Comparison of ENCODE assay signal across 8 mouse cellular contexts in genomic region chr11:83297816-83298215, GRCm38 (mm10). TPM values are rescaled to one million over a fixed set of nuclear protein-coding genes. Genes with fewer than 3 reads are reported as not detected.
DNase-seq lines count a peak whose midpoint lies in the region; ATAC-seq and TF ChIP-seq lines count a peak whose summit lies in the region.

No protein-coding gene starts in this region.

- H3K9ac ChIP-seq in lung, postnatal 0 days (replicated peaks; ENCODE audit: low read depth): no peak overlapping the region
- peak overlapping the region; percentile 81; the same call in 1 of the 2 replicates for H3K9ac ChIP-seq in forebrain, embryonic 14.5 days (ENCODE audit: low read length)
- peak overlapping the region; percentile 86 for H3K9ac ChIP-seq in liver, embryonic 11.5 days (ENCODE audit: low read depth, low read length)

- TF ChIP-seq CTCF in lung, postnatal 0 days (IDR thresholded peaks at IDR 0.05): no peak

- ATAC-seq in lung, postnatal 0 days: no peak
- ATAC-seq in forebrain, embryonic 14.5 days: no peak
- ATAC-seq in liver, embryonic 11.5 days (replicated peaks; ENCODE audit: low FRiP score): no peak

- no peak for TF ChIP-seq EP300 in lung, postnatal 0 days (IDR thresholded peaks at IDR 0.05)

- 73% methylated on average over 6 of the region's 6 CpGs for WGBS in lung, postnatal 0 days
- 79% methylated on average over 6 of the region's 6 CpGs for WGBS in forebrain, embryonic 14.5 days
- 57% methylated on average over 6 of the region's 6 CpGs for WGBS in liver, embryonic 11.5 days

- peaks cover 6% of the 10 kb centered on the region; the same call in 1 of the 2 replicates for H3K4me1 ChIP-seq in lung, postnatal 0 days (ENCODE audit: insufficient read depth, low read depth, low read length)
- peaks cover 20% of the 10 kb centered on the region for H3K4me1 ChIP-seq in forebrain, embryonic 14.5 days (ENCODE audit: control insufficient read depth, insufficient read depth, low read length)
- H3K4me1 ChIP-seq in liver, embryonic 11.5 days (replicated peaks; ENCODE audit: control insufficient read depth, insufficient read depth, low read length): peaks cover 18% of the 10 kb centered on the region

- H3K27me3 ChIP-seq in lung, postnatal 0 days (replicated peaks; ENCODE audit: insufficient read depth, low read length): no peaks in the 10 kb centered on the region
- H3K27me3 ChIP-seq in forebrain, embryonic 14.5 days (replicated peaks; ENCODE audit: control insufficient read depth, insufficient read depth, low read length): no peaks in the 10 kb centered on the region
- no peaks in the 10 kb centered on the region for H3K27me3 ChIP-seq in liver, embryonic 11.5 days (replicated peaks; ENCODE audit: control insufficient read depth, insufficient read depth, low read length)

- no peaks in the 10 kb centered on the region for H3K36me3 ChIP-seq in lung, postnatal 0 days (ENCODE audit: insufficient read depth, low read length)
- peaks cover 16% of the 10 kb centered on the region for H3K36me3 ChIP-seq in forebrain, embryonic 14.5 days (ENCODE audit: control insufficient read depth, insufficient read depth, low read length)
- H3K36me3 ChIP-seq in liver, embryonic 11.5 days (ENCODE audit: control insufficient read depth, insufficient read depth, low read length): peaks cover 8% of the 10 kb centered on the region; the same call in 1 of the 2 replicates

- no peak overlapping the region; the same call in 1 of the 2 replicates for H3K27ac ChIP-seq in lung, postnatal 0 days (ENCODE audit: low read length)
- no peak overlapping the region for H3K27ac ChIP-seq in forebrain, embryonic 14.5 days (ENCODE audit: low read depth, low read length)
- H3K27ac ChIP-seq in liver, embryonic 11.5 days (ENCODE audit: low read depth, low read length): peak overlapping the region; percentile 93

- H3K9me3 ChIP-seq in lung, postnatal 0 days (ENCODE audit: low read length): no peaks in the 10 kb centered on the region
- no peaks in the 10 kb centered on the region for H3K9me3 ChIP-seq in forebrain, embryonic 14.5 days (replicated peaks; ENCODE audit: control insufficient read depth, low read length)
- H3K9me3 ChIP-seq in liver, embryonic 11.5 days (ENCODE audit: control insufficient read depth, low read length): no peaks in the 10 kb centered on the region

- H3K4me3 ChIP-seq in lung, postnatal 0 days (ENCODE audit: low read depth, low read length): peak overlapping the region; percentile 87; the same call in 1 of the 2 replicates
- H3K4me3 ChIP-seq in forebrain, embryonic 14.5 days (ENCODE audit: low read depth, low read length): peak overlapping the region; percentile 69
- peak overlapping the region; percentile 69 for H3K4me3 ChIP-seq in liver, embryonic 11.5 days (ENCODE audit: low read depth, low read length)

- DNase-seq in lung, postnatal 0 days (ENCODE audit: low spot score): peak; percentile 22
- no peak for DNase-seq in lung, postnatal 14 days
- DNase-seq in forebrain, embryonic 14.5 days (ENCODE audit: low spot score): no peak
- no peak for DNase-seq in liver, embryonic 11.5 days (ENCODE audit: low spot score)
- DNase-seq in thymus, postnatal 25 days: peak; percentile 21
- DNase-seq in left cerebral cortex, adult 9 months (ENCODE audit: low spot score in 2 of 2): no peak
- DNase-seq in cerebellum, postnatal 10 days: no peak
- no peak for DNase-seq in cerebellum, postnatal 36 days

- peak overlapping the region; percentile 73 for H3K4me2 ChIP-seq in lung, postnatal 0 days (replicated peaks; ENCODE audit: low read depth, low read length)
- peak overlapping the region; percentile 90 for H3K4me2 ChIP-seq in forebrain, embryonic 14.5 days (ENCODE audit: low read length)
- H3K4me2 ChIP-seq in liver, embryonic 11.5 days: peak overlapping the region; percentile 88

RNA-seq across cellular contexts. Expression of gene Ap2b1, which starts 1.0 kb away (rescaled TPM):
- polyA plus RNA-seq in lung, postnatal 0 days (2015; fragmentation: Nextera tagmentation; extraction: Ambion mirVana): 26.5 and 30.9 TPM in 2 replicates
- polyA plus RNA-seq in forebrain, embryonic 14.5 days (2014; fragmentation: Nextera tagmentation; extraction: Ambion mirVana): 107 and 139 TPM in 2 replicates
- polyA plus RNA-seq in liver, embryonic 11.5 days (2014; fragmentation: Nextera tagmentation; extraction: Ambion mirVana): 52.2 and 56.3 TPM in 2 replicates

RNA-seq across cellular contexts. Expression of gene Pex12, which starts 4.6 kb away (rescaled TPM):
- 9.0 and 9.5 TPM in 2 replicates for polyA plus RNA-seq in lung, postnatal 0 days (2015; fragmentation: Nextera tagmentation; extraction: Ambion mirVana)
- polyA plus RNA-seq in forebrain, embryonic 14.5 days (2014; fragmentation: Nextera tagmentation; extraction: Ambion mirVana): 18.0 and 23.3 TPM in 2 replicates
- 12.4 and 13.7 TPM in 2 replicates for polyA plus RNA-seq in liver, embryonic 11.5 days (2014; fragmentation: Nextera tagmentation; extraction: Ambion mirVana)

RNA-seq across cellular contexts. Expression of gene Slfn14, which starts 11.3 kb away (rescaled TPM):
- polyA plus RNA-seq in lung, postnatal 0 days (2015; fragmentation: Nextera tagmentation; extraction: Ambion mirVana): 0.75 and 1.3 TPM in 2 replicates
- not detected in 2 replicates for polyA plus RNA-seq in forebrain, embryonic 14.5 days (2014; fragmentation: Nextera tagmentation; extraction: Ambion mirVana)
- polyA plus RNA-seq in liver, embryonic 11.5 days (2014; fragmentation: Nextera tagmentation; extraction: Ambion mirVana): 2.1 and 2.4 TPM in 2 replicates

Comparison
In these comparisons a context has a peak if more than half of its experiments do, and no peak if none do; other contexts are left out.
1. DNase-seq: peak in lung, postnatal 0 days (single experiment) and thymus, postnatal 25 days (single experiment); none in lung, postnatal 14 days (single experiment), forebrain, embryonic 14.5 days (single experiment), liver, embryonic 11.5 days (single experiment), left cerebral cortex, adult 9 months (0 of 2), cerebellum, postnatal 10 days (0 of 2) and cerebellum, postnatal 36 days (0 of 2).
2. Peak in every context shown above with its lines, with median percentiles within 50 percentile points of each other: H3K4me2 ChIP-seq and H3K4me3 ChIP-seq.